9 mouse cellular contexts compared by ENCODE assay signal in genomic region chr11:24077795-24078705, GRCm38 (mm10). TPM values are rescaled to one million over a fixed set of nuclear protein-coding genes. Genes with fewer than 3 reads are reported as not detected.
DNase-seq lines count a peak whose midpoint lies in the region; ATAC-seq lines count a peak whose summit lies in the region.
"Had no signal": no experiment of that assay in that cellular context is flagged by ENCODE, and none has a peak within 500 bp of the region (broad histone marks: within the 10 kb centered on the region; RNA-seq: fewer than 3 reads in every experiment).

Bcl11a (plus strand) TSS chr11:24078056.

- under 1% methylated on average over 39 of the region's 51 CpGs for WGBS in forebrain, embryonic 13.5 days
- under 1% methylated on average over 38 of the region's 51 CpGs for WGBS in intestine, embryonic 14.5 days
- WGBS in limb, embryonic 15.5 days = under 1% methylated on average over 39 of the region's 51 CpGs
- WGBS in midbrain, embryonic 15.5 days = under 1% methylated on average over 40 of the region's 51 CpGs

- peak within 1 kb of the TSS; percentile 65 for H3K4me3 ChIP-seq in forebrain, embryonic 13.5 days
- H3K4me3 ChIP-seq in intestine, embryonic 14.5 days (ENCODE audit: low read depth, low read length) = peak within 1 kb of the TSS; percentile 68
- H3K4me3 ChIP-seq in limb, embryonic 15.5 days = peak within 1 kb of the TSS; percentile 62
- H3K4me3 ChIP-seq in midbrain, embryonic 15.5 days = peak within 1 kb of the TSS; percentile 89

- no peaks in the 10 kb centered on the region for H3K27me3 ChIP-seq in forebrain, embryonic 13.5 days
- peaks cover 11% of the 10 kb centered on the region; the same call in 1 of the 2 replicates for H3K27me3 ChIP-seq in intestine, embryonic 14.5 days (replicated peaks; ENCODE audit: control insufficient read depth, insufficient read depth, low read length)
- H3K27me3 ChIP-seq in limb, embryonic 15.5 days = 0 out of 2 replicates have a peak, but pooled peaks cover 5% of the 10 kb centered on the region
- H3K27me3 ChIP-seq in midbrain, embryonic 15.5 days (replicated peaks) = 0 out of 2 replicates have a peak, but pooled peaks cover 3% of the 10 kb centered on the region

- peaks cover 30% of the 10 kb centered on the region for H3K4me1 ChIP-seq in forebrain, embryonic 13.5 days
- H3K4me1 ChIP-seq in intestine, embryonic 14.5 days (replicated peaks; ENCODE audit: control insufficient read depth, insufficient read depth, low read length) = peaks cover 9% of the 10 kb centered on the region
- H3K4me1 ChIP-seq in limb, embryonic 15.5 days = peaks cover 23% of the 10 kb centered on the region
- peaks cover 27% of the 10 kb centered on the region for H3K4me1 ChIP-seq in midbrain, embryonic 15.5 days

- DNase-seq in frontal cortex, postnatal 10 days (ENCODE audit: low spot score in 2 of 2) = peak; percentile 58 to 64
- DNase-seq in adrenal gland, adult 18-20 months (ENCODE audit: low spot score in 2 of 2) = peak; percentile 28 to 41
- DNase-seq in intestine, embryonic 14.5 days (ENCODE audit: low spot score) = peak; percentile 86
- no peak for DNase-seq in adipocyte (ENCODE audit: low spot score)

- no peaks in the 10 kb centered on the region for H3K36me3 ChIP-seq in forebrain, embryonic 13.5 days (ENCODE audit: poor library complexity, severe bottlenecking)
- H3K36me3 ChIP-seq in intestine, embryonic 14.5 days (ENCODE audit: control insufficient read depth, insufficient read depth, low read length) = no peaks in the 10 kb centered on the region
- no peaks in the 10 kb centered on the region for H3K36me3 ChIP-seq in limb, embryonic 15.5 days
- no peaks in the 10 kb centered on the region for H3K36me3 ChIP-seq in midbrain, embryonic 15.5 days (replicated peaks)

- no peak for ATAC-seq in frontal cortex, adult (ENCODE audit: low TSS enrichment)
- ATAC-seq in forebrain, embryonic 13.5 days = peak; percentile 32
- ATAC-seq in intestine, embryonic 14.5 days (replicated peaks; ENCODE audit: low FRiP score, low TSS enrichment, low read depth) = peak; percentile 68
- ATAC-seq in limb, embryonic 15.5 days (ENCODE audit: insufficient number of reproducible peaks, low FRiP score, low TSS enrichment, low read depth) = peak; percentile 66
- ATAC-seq in midbrain, embryonic 15.5 days (replicated peaks) = peak; percentile 54

- no peaks in the 10 kb centered on the region for H3K9me3 ChIP-seq in forebrain, embryonic 13.5 days (replicated peaks)
- H3K9me3 ChIP-seq in intestine, embryonic 14.5 days (ENCODE audit: control insufficient read depth, low read length) = no peaks in the 10 kb centered on the region
- no peaks in the 10 kb centered on the region for H3K9me3 ChIP-seq in limb, embryonic 15.5 days
- H3K9me3 ChIP-seq in midbrain, embryonic 15.5 days = no peaks in the 10 kb centered on the region

- peak within 1 kb of the TSS; percentile 96 for H3K9ac ChIP-seq in forebrain, embryonic 13.5 days
- H3K9ac ChIP-seq in intestine, embryonic 14.5 days (ENCODE audit: low read length) = peak within 1 kb of the TSS; percentile 89
- peak within 1 kb of the TSS; percentile 79 for H3K9ac ChIP-seq in limb, embryonic 15.5 days
- peak within 1 kb of the TSS; percentile 93 for H3K9ac ChIP-seq in midbrain, embryonic 15.5 days

- peak within 1 kb of the TSS; percentile 95 for H3K4me2 ChIP-seq in forebrain, embryonic 13.5 days
- peak within 1 kb of the TSS; percentile 100 for H3K4me2 ChIP-seq in intestine, embryonic 14.5 days (ENCODE audit: low read length)
- H3K4me2 ChIP-seq in limb, embryonic 15.5 days = peak within 1 kb of the TSS; percentile 94
- H3K4me2 ChIP-seq in midbrain, embryonic 15.5 days = peak within 1 kb of the TSS; percentile 93

- H3K27ac ChIP-seq in forebrain, embryonic 13.5 days = peak within 1 kb of the TSS; percentile 100
- peak within 1 kb of the TSS; percentile 95 for H3K27ac ChIP-seq in intestine, embryonic 14.5 days (ENCODE audit: low read depth)
- peak within 1 kb of the TSS; percentile 97 for H3K27ac ChIP-seq in limb, embryonic 15.5 days
- peak within 1 kb of the TSS; percentile 97 for H3K27ac ChIP-seq in midbrain, embryonic 15.5 days

RNA-seq across cellular contexts. Expression of gene Bcl11a, which starts in this region (rescaled TPM):
- total RNA-seq in adrenal gland, adult 18-20 months (2021) = 1 to 10 TPM; 3.2 to 3.8 TPM
- 159 and 161 TPM in 2 replicates for polyA plus RNA-seq in forebrain, embryonic 13.5 days (2015; fragmentation: Nextera tagmentation; extraction: Ambion mirVana)
- 29.1 and 29.6 TPM in 2 replicates for polyA plus RNA-seq in intestine, embryonic 14.5 days (2014; fragmentation: Nextera tagmentation; extraction: Ambion mirVana)
- polyA plus RNA-seq in limb, embryonic 15.5 days (2015; fragmentation: Nextera tagmentation; extraction: Ambion mirVana) = 52.1 and 60.9 TPM in 2 replicates
- polyA plus RNA-seq in midbrain, embryonic 15.5 days (2015; fragmentation: Nextera tagmentation; extraction: Ambion mirVana) = 101 and 105 TPM in 2 replicates
- polyA plus RNA-seq: Patski had no signal
